Mouse (Mus musculus) brain, embryonic 14.5 days (tissue): ENCODE measurements around the gene Fhad1.

Experiments used
- CTCF ChIP-seq: fragments of 200-500 bp; IDR thresholded peaks from 2 replicates; pipeline ENCODE4 v1.5.1; 2012; ENCODE audit warnings: inconsistent platforms, mild to moderate bottlenecking, moderate library complexity, borderline replicate concordance; ENCODE audit not compliant: insufficient read depth, insufficient read length; ENCODE audit errors: extremely low read depth
- POLR2A ChIP-seq: fragments of 200-500 bp; IDR thresholded peaks from 2 replicates; pipeline ENCODE4 v1.6.1; 2012; ENCODE audit warnings: mild to moderate bottlenecking, inconsistent platforms, borderline replicate concordance; ENCODE audit not compliant: poor library complexity, insufficient read depth, insufficient read length, severe bottlenecking; ENCODE audit errors: extremely low read depth

GRCm38 (mm10) chr4:141860246-141860841 lies 154.5 kb downstream of the Fhad1 start:
- no peak for TF ChIP-seq CTCF
- no peak for TF ChIP-seq POLR2A
